Mouse (Mus musculus) CD4-positive helper T cell, adult 2 months (primary cell): ENCODE results near the gene Mars2.

ENCODE experiments used
- DNase-seq: peaks from one replicate; pipeline ENCODE4 v3.0.0-alpha.2; 2012; ENCODE audit warnings: low read depth, missing footprints, low spot score

The Mars2 gene

GRCm38 (mm10) chr1:55221352-55221751 lies 15.6 kb upstream of the Mars2 start:
- DNase-seq: no peak

GRCm38 (mm10) chr1:55223026-55223425 lies 14.0 kb upstream of the Mars2 start:
- DNase-seq: no peak

- no peak for DNase-seq
Observed at GRCm38 (mm10) chr1:55224111-55224510, 12.9 kb upstream of the Mars2 start.

- no peak for DNase-seq
Observed at GRCm38 (mm10) chr1:55225398-55225797, 11.6 kb upstream of the Mars2 start.

- no peak for DNase-seq
Observed at GRCm38 (mm10) chr1:55226011-55226857, 10.7 kb upstream of the Mars2 start, which contains the start of gene Rftn2. TSS of gene Rftn2 (minus strand) at chr1:55226782.

- DNase-seq: no peak
Observed at GRCm38 (mm10) chr1:55227376-55227775, 9.6 kb upstream of the Mars2 start.

GRCm38 (mm10) chr1:55228256-55228884 lies 8.6 kb upstream of the Mars2 start:
- no peak for DNase-seq

- DNase-seq: no peak
Observed at GRCm38 (mm10) chr1:55234910-55235520, 2.0 kb upstream of the Mars2 start.

- DNase-seq: no peak
Observed at GRCm38 (mm10) chr1:55236487-55236886, 490 bp upstream of the Mars2 start.

- DNase-seq: peak; percentile 32
Observed at GRCm38 (mm10) chr1:55237643-55238161, 725 bp downstream of the Mars2 start.

GRCm38 (mm10) chr1:55238496-55238895 lies 1.5 kb downstream of the Mars2 start:
- peak; percentile 12 for DNase-seq

- peak; percentile 70 for DNase-seq
Observed at GRCm38 (mm10) chr1:55239237-55239636, 2.3 kb downstream of the Mars2 start.

- no peak for DNase-seq
Observed at GRCm38 (mm10) chr1:55246374-55246773, 9.4 kb downstream of the Mars2 start.

- DNase-seq: no peak
Observed at GRCm38 (mm10) chr1:55264385-55264784, 27.4 kb downstream of the Mars2 start.

- DNase-seq: no peak
Observed at GRCm38 (mm10) chr1:55265447-55265846, 28.5 kb downstream of the Mars2 start.

GRCm38 (mm10) chr1:55279081-55279480 lies 42.1 kb downstream of the Mars2 start:
- DNase-seq: no peak
